Mouse (Mus musculus) hindbrain, embryonic 14.5 days (tissue): ENCODE measurements around the gene Slc22a5. TPM values are rescaled to one million over a fixed set of nuclear protein-coding genes. Genes with fewer than 3 reads are reported as not detected.

Source experiments
- ATAC-seq: fragments of 200-750 bp; cut with Nextera tagmentation; 2 replicates; pipeline ENCODE4 v1.8.0; 2017; ENCODE audit warnings: moderate number of reproducible peaks, mild to moderate bottlenecking, moderate TSS enrichment, moderate library complexity; ENCODE audit not compliant: low FRiP score
- DNase-seq: peaks from one replicate; pipeline ENCODE4 v3.0.0-alpha.2; 2015; ENCODE audit warnings: low spot score
- H3K27ac ChIP-seq: fragments of 300-500 bp; sonication (generic); 2 replicates; pipeline ENCODE4 v1.5.1; 2014; ENCODE audit warnings: mild to moderate bottlenecking, moderate library complexity
- H3K27me3 ChIP-seq: fragments of 300-500 bp; sonication (generic); 2 replicates; pipeline ENCODE4 v1.6.1; 2014; ENCODE audit warnings: mild to moderate bottlenecking, low read length, mixed read lengths; ENCODE audit not compliant: control insufficient read depth, insufficient read depth
- H3K36me3 ChIP-seq: fragments of 300-500 bp; sonication (generic); replicated peaks from 2 replicates; pipeline ENCODE4 v1.6.1; 2014; ENCODE audit not compliant: control insufficient read depth, insufficient read depth
- H3K4me1 ChIP-seq: fragments of 300-500 bp; sonication (generic); replicated peaks from 2 replicates; pipeline ENCODE4 v1.6.1; 2014; ENCODE audit warnings: antibody characterized with exemption, low read length, mixed read lengths; ENCODE audit not compliant: control insufficient read depth, insufficient read depth
- H3K4me2 ChIP-seq: fragments of 300-500 bp; sonication (generic); replicated peaks from 2 replicates; pipeline ENCODE4 v1.6.1; 2014; ENCODE audit warnings: mild to moderate bottlenecking, moderate library complexity
- H3K4me3 ChIP-seq: fragments of 300-500 bp; sonication (generic); replicated peaks from 2 replicates; pipeline ENCODE4 v1.5.1; 2014; ENCODE audit warnings: mild to moderate bottlenecking, low read length
- H3K9ac ChIP-seq: fragments of 300-500 bp; sonication (generic); 2 replicates; pipeline ENCODE4 v1.6.1; 2014
- H3K9me3 ChIP-seq: fragments of 300-500 bp; sonication (generic); 2 replicates; pipeline ENCODE4 v1.6.1; 2016; ENCODE audit warnings: low read length; ENCODE audit not compliant: control insufficient read depth
- WGBS: fragments of 180-500 bp; shearing (Covaris S2); extraction: QIAGEN DNeasy Blood & Tissue Kit; methylation state at CpG from one replicate; pipeline ENCODE4 v1.1.7; 2014; 5-methylcytosine and 5-hydroxymethylcytosine counted together
- polyA plus RNA-seq: library from polyadenylated mRNA; unstranded; fragments of >200 nt; fragmentation: Nextera tagmentation; extraction: Ambion mirVana; gene quantifications from 2 replicates; pipeline ENCODE4 v1.2.1, GENCODE M21; 2014

The Slc22a5 gene
- polyA plus RNA-seq, 1 experiment from 2014 or later: 12.9 TPM

DNA sequence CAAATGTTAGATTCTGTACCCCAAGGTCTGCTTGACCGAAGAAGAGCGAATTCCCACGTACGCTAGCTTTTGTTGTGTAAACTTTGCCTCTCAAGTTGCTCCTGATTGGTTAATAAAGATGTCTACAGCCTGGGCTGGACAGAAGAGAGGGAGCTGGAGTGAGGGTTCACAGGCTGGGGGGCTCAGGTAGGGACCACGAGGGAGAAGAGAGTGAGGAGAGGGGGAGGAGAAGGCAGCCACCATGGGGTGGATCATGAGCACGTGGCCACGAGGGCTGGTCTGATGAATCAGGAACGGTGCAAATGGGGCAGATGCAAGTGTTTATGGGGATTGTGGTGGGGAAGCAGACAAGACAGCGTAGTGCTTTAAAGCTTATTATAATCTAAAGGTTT lies 13.1 kb upstream of the Slc22a5 start:
- Histone ChIP-seq H3K4me1 (no peaks in the 10 kb centered on the region), H3K9me3 (no peaks in the 10 kb centered on the region), H3K4me3 (no peak overlapping the region), H3K36me3 (no peaks in the 10 kb centered on the region), H3K27me3 (no peaks in the 10 kb centered on the region), H3K4me2 (no peak overlapping the region), H3K9ac (no peak overlapping the region), H3K27ac (no peak overlapping the region)
- ATAC-seq (no peak), DNase-seq (no peak)
- 78% methylated on average over 9 of the region's 9 CpGs for WGBS

DNA sequence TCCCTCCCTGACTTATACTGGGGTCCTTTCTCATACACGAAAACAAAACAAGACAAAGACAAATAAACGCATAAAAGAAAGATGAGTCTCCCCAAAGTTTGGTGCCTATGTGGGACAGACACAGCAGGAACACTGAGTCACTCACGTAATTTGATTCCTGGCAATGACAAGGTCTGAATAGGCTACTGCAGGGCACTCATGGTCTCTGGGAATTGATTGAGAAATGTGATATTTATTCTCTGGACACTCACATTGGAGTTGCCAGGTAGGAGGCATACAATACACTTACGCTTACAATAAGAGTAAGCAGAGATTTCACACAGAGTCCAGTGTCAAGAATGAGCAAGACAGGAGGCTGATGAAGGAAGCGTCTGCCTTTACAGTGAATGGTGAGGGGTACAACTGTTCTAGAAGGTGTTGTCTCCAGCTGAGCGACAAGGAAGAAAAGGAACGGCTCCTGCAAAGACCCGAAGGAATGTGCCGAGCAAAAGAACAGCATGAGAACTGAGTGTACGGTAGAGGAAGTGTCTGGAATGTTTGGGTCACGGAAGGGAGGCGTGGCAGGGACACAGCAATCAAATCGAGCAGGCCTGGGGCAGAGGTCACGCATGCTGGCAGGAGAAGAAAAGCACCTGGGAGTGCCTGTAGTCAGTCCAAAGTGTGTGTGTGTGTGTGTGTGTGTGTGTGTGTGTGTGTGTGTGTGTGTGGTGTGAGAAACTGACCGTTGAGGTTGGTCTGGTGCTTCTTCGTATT lies 12.5 kb upstream of the Slc22a5 start:
- ATAC-seq: no peak
- WGBS: 50% methylated on average over 16 of the region's 16 CpGs
- no peaks in the 10 kb centered on the region for H3K36me3 ChIP-seq
- H3K9ac ChIP-seq: no peak overlapping the region
- no peak overlapping the region for H3K27ac ChIP-seq
- no peak for DNase-seq
- H3K27me3 ChIP-seq: no peaks in the 10 kb centered on the region
- no peak overlapping the region for H3K4me2 ChIP-seq
- no peaks in the 10 kb centered on the region for H3K9me3 ChIP-seq
- H3K4me3 ChIP-seq: no peak overlapping the region
- no peaks in the 10 kb centered on the region for H3K4me1 ChIP-seq

DNA sequence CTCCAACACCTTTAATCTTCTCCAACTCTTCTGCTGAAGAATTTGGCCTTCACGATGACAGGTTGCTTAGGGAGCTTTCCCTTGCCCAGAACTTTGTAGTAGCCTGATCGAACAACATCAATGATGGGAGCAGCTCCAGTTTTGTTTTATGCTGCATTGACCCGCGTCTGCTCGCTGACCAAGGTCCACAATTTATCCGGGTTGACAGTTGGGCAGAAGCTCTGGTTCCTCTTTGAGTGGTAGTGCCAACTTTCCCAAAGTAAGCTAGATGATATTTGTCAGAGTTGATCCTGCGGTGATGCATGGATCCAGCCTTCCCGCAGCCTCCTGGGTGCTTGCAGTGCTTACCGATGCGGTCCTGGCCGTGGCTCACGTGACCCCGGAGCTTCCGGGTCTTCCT lies 11.3 kb upstream of the Slc22a5 start:
- 94% methylated on average over 14 of the region's 14 CpGs for WGBS
- H3K27me3 ChIP-seq: no peaks in the 10 kb centered on the region
- no peak overlapping the region for H3K9ac ChIP-seq
- H3K4me1 ChIP-seq: no peaks in the 10 kb centered on the region
- no peak overlapping the region for H3K4me2 ChIP-seq
- H3K9me3 ChIP-seq: no peaks in the 10 kb centered on the region
- ATAC-seq: no peak
- no peak overlapping the region for H3K4me3 ChIP-seq
- DNase-seq: no peak
- H3K27ac ChIP-seq: no peak overlapping the region
- H3K36me3 ChIP-seq: no peaks in the 10 kb centered on the region

DNA sequence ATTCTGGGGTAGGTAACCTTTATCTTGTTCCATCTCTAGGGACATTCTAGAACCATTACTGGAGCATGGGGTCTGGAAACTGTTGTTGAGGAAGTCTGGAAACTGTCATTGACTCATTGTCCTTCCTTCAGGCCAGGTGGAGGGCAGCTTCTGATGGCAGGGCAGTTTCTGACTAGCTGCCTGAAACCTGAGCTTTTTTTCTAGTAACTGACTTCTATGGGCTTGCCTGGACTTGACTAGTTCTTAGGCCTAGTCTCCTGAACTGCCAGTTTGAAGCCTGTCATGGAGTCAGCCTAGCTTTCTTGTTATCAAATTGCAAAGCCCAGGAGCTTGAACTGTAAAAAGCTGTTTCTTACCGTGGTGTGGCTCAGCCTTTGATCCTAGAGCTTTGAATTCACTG lies 9.5 kb upstream of the Slc22a5 start:
- Histone ChIP-seq H3K4me1 (no peaks in the 10 kb centered on the region), H3K27ac (no peak overlapping the region), H3K27me3 (no peaks in the 10 kb centered on the region), H3K9me3 (no peaks in the 10 kb centered on the region), H3K4me2 (no peak overlapping the region), H3K4me3 (no peak overlapping the region), H3K36me3 (no peaks in the 10 kb centered on the region), H3K9ac (no peak overlapping the region)
- no peak for ATAC-seq
- WGBS: 66% methylated on average over 1 of the region's 1 CpGs
- no peak for DNase-seq

DNA sequence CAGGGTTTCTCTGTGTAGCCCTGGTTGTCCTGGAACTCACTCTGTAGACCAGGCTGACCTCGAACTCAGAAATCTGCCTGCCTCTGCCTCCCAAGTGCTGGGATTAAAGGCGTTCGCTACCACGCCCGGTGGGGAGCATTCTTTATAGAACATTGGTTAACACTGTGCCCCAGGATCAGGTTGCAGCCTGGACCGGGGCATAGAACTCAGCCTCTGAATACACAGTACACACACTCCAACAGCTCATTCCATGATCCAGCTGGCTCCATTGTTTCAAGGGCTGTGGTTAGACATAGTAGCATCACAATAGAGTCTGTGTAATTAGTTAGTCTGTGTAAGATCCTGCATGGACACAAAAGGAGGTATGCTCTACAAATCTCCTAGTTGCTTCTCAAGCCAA lies 8.5 kb upstream of the Slc22a5 start:
- no peaks in the 10 kb centered on the region for H3K4me1 ChIP-seq
- H3K36me3 ChIP-seq: no peaks in the 10 kb centered on the region
- DNase-seq (no peak), ATAC-seq (no peak)
- H3K27ac ChIP-seq: no peak overlapping the region
- H3K4me3 ChIP-seq: no peak overlapping the region
- H3K9ac ChIP-seq: no peak overlapping the region
- no peaks in the 10 kb centered on the region for H3K9me3 ChIP-seq
- H3K27me3 ChIP-seq: no peaks in the 10 kb centered on the region
- H3K4me2 ChIP-seq: no peak overlapping the region
- 89% methylated on average over 6 of the region's 6 CpGs for WGBS

DNA sequence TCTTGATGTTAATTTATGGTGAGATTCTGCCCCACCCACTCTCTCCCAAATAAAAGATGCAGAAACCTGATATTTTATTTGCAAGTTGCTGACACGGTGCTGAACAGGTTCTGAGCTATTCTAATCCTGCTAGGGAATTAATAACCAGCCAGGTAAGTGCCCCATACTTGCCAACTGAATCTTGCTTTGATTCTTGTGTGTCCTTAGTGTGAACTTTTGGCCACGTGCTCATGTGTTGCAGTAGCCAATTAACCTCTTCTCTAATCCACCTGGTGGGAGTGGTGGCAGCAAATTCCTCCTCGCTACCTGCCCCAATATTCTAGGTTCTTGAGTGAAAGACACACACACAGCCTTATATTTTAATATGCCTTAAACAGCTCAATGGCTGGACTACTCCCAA lies 7.5 kb upstream of the Slc22a5 start:
- H3K36me3 ChIP-seq: no peaks in the 10 kb centered on the region
- no peak overlapping the region for H3K9ac ChIP-seq
- no peak overlapping the region for H3K4me3 ChIP-seq
- ATAC-seq (no peak), DNase-seq (no peak)
- no peaks in the 10 kb centered on the region for H3K9me3 ChIP-seq
- WGBS: 75% methylated on average over 3 of the region's 3 CpGs
- no peak overlapping the region for H3K27ac ChIP-seq
- no peaks in the 10 kb centered on the region for H3K4me1 ChIP-seq
- H3K27me3 ChIP-seq: no peaks in the 10 kb centered on the region
- no peak overlapping the region for H3K4me2 ChIP-seq

DNA sequence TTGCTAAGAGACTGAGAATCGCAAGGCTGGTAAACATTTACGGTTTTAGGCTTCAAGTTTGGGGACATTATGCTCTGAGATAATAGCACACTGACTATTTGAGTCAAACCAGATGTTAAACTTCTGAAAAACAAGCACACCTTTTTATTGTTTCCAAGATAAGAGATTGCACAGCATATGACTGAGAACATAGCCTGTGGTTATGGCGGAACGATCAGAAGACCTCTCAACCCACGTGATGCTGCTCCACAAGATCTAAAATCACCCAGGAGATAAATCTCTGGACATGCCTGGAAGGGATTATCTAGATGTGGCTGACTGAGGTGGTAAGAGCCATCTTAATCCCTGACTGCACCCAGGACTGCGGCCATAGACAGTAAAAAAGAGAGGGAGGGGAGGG lies 5.5 kb upstream of the Slc22a5 start:
- Histone ChIP-seq H3K27me3 (no peaks in the 10 kb centered on the region), H3K27ac (no peak overlapping the region), H3K4me3 (no peak overlapping the region), H3K4me2 (no peak overlapping the region), H3K9ac (no peak overlapping the region), H3K4me1 (no peaks in the 10 kb centered on the region), H3K9me3 (no peaks in the 10 kb centered on the region), H3K36me3 (no peaks in the 10 kb centered on the region)
- WGBS: 81% methylated on average over 6 of the region's 6 CpGs
- ATAC-seq (no peak), DNase-seq (no peak)

DNA sequence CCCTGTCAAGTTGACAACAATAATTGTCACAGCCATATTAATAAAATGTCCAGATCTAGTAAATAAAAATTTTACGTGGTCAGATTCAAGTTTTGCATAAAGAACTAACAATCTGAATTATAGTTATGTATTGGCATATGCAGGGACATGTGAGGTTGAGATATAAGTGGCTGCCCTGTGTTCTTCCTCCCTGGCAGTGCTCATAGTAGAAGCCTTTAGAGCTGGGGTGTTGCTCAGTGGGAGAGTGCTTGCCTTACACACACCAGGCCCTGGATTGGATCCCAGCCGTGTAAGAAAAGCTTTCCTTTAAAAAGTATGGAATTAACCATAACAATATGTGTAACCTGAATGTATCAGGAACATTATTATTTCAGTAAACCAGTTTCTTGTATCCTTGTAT lies 2.0 kb upstream of the Slc22a5 start:
- Histone ChIP-seq H3K36me3 (no peaks in the 10 kb centered on the region), H3K4me1 (peaks cover 26% of the 10 kb centered on the region), H3K4me3 (no peak overlapping the region), H3K9ac (no peak overlapping the region), H3K9me3 (no peaks in the 10 kb centered on the region), H3K4me2 (no peak overlapping the region), H3K27ac (no peak overlapping the region), H3K27me3 (no peaks in the 10 kb centered on the region)
- DNase-seq (no peak), ATAC-seq (no peak)
- WGBS: 65% methylated on average over 2 of the region's 2 CpGs

DNA sequence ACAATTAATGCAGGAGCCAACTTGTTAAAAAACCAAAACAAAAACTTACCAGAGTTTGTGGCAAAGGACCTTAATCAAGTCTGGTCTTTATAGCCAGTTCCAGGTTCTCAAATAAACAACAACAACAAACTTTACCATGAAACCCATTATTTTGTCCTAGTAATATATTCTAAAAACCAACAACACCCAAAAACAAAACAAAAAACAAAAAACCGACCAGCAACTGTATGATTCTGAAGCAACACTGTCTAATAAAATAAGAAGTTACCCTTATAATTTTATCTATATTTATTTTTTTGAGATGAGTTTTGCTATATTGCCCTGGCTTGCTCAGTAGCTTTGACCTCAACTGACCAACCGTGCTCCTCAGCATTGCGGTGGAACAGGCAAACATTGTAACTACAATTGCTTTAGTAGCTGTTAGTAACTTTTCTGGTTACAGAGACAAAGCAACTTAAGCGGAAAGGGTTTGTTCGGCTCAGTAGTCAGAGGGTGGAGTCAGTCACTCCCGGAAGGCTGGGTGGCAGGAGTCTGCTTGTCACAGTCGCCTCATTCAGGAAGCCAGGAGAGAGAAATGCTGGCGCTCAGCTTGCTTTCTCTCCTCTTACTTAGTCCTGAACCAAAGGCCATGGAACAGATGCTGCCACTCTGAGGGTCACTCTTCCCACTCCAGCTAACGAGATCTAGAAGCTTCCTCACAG lies 1.4 kb upstream of the Slc22a5 start:
- 41% methylated on average over 9 of the region's 9 CpGs for WGBS
- ATAC-seq (no peak), DNase-seq (no peak)
- H3K4me3 ChIP-seq: no peak overlapping the region
- H3K27ac ChIP-seq: no peak overlapping the region
- no peaks in the 10 kb centered on the region for H3K36me3 ChIP-seq
- no peak overlapping the region for H3K9ac ChIP-seq
- H3K27me3 ChIP-seq: no peaks in the 10 kb centered on the region
- no peaks in the 10 kb centered on the region for H3K9me3 ChIP-seq
- H3K4me2 ChIP-seq: no peak overlapping the region
- peaks cover 30% of the 10 kb centered on the region for H3K4me1 ChIP-seq
